Mouse (Mus musculus) layer of hippocampus, adult 18-20 months (tissue): Measurements from ENCODE around the gene Pagr1a. TPM values are rescaled to one million over a fixed set of nuclear protein-coding genes. Genes with fewer than 3 reads are reported as not detected.

Experiments
- microRNA-seq, 2 experiments: library from miRNA; unstranded; fragments of <30 nt; microRNA quantifications; one replicate each; pipeline ENCODE4 v1.2.0; 2021
- total RNA-seq, 2 experiments: library from RNA; stranded (reverse); gene quantifications; 2 replicates each; pipeline ENCODE4 v1.2.3; 2021

Gene Pagr1a
- total RNA-seq, 2 experiments from 2014 or later = 16.7 to 17.4 TPM

Small RNAs within 50 kb of the gene (microRNA-seq; reads per million reads assigned to microRNA genes)
- gene Gm44343 = 0 reads per million in 2 experiments

Other genes with a start within 250 kb of the Pagr1a start
- 100 to 1,000 TPM; 286 to 300 TPM for gene Ypel3, start 240.4 kb downstream of the Pagr1a start, total RNA-seq
- gene Tbx6, start 235.9 kb downstream of the Pagr1a start, total RNA-seq = under 1 TPM; 0.56 to 0.64 TPM
- gene Ppp4c, start 224.9 kb downstream of the Pagr1a start, total RNA-seq = 10 to 100 TPM; 48.9 to 54.5 TPM
- gene Fam57b, start 219.7 kb downstream of the Pagr1a start, total RNA-seq = 10 to 100 TPM; 62.4 to 68.1 TPM
- gene 4930451I11Rik, start 185.7 kb downstream of the Pagr1a start, total RNA-seq = not detected
- gene Doc2a, start 169.9 kb downstream of the Pagr1a start, total RNA-seq = 10 to 100 TPM; 15.8 to 18.5 TPM
- gene Hirip3, start 155.4 kb downstream of the Pagr1a start, total RNA-seq = 10 to 100 TPM; 25.8 to 30.9 TPM
- gene Ino80e, start 155.0 kb downstream of the Pagr1a start, total RNA-seq = 10 to 100 TPM; 48.4 to 55.6 TPM
- 100 to 1,000 TPM; 156 to 160 TPM for gene Taok2, start 132.6 kb downstream of the Pagr1a start, total RNA-seq
- gene Tmem219, start 94.4 kb downstream of the Pagr1a start, total RNA-seq = 10 to 100 TPM; 18.4 to 23.1 TPM
- 100 to 1,000 TPM; 192 to 198 TPM for gene Kctd13, start 88.5 kb downstream of the Pagr1a start, total RNA-seq
- 10 to 100 TPM; 33.3 to 33.7 TPM for gene Asphd1, start 67.8 kb downstream of the Pagr1a start, total RNA-seq
- 100 to 1,000 TPM; 475 to 503 TPM for gene Sez6l2, start 66.8 kb downstream of the Pagr1a start, total RNA-seq
- gene Cdipt, start 41.4 kb downstream of the Pagr1a start, total RNA-seq = 100 to 1,000 TPM; 164 to 166 TPM
- not detected for gene Cdiptos, start 41.3 kb downstream of the Pagr1a start, total RNA-seq
- 10 to 100 TPM in 1 of 2 experiments, 1 to 10 TPM in 1; 8.5 to 10.0 TPM for gene Mvp, start 2.7 kb downstream of the Pagr1a start, total RNA-seq
- gene Pagr1b, start 868 bp downstream of the Pagr1a start, total RNA-seq = not detected
- gene Gm42742, start 3.7 kb upstream of the Pagr1a start, total RNA-seq = 10 to 100 TPM; 61.2 to 65.1 TPM
- 100 to 1,000 TPM; 246 to 261 TPM for gene Prrt2, start 3.9 kb upstream of the Pagr1a start, total RNA-seq
- gene Maz, start 9.7 kb upstream of the Pagr1a start, total RNA-seq = 100 to 1,000 TPM; 238 to 241 TPM
- gene Kif22, start 25.1 kb upstream of the Pagr1a start, total RNA-seq = 1 to 10 TPM; 3.1 to 6.0 TPM
- gene Zg16, start 70.0 kb upstream of the Pagr1a start, total RNA-seq = not detected
- gene AI467606, start 74.0 kb upstream of the Pagr1a start, total RNA-seq = 1 to 10 TPM in 1 of 2 experiments, under 1 TPM in 1; 0.84 to 1.6 TPM
- under 1 TPM; 0.20 to 0.50 TPM for gene Qprt, start 104.9 kb upstream of the Pagr1a start, total RNA-seq
- under 1 TPM; 0.25 to 0.30 TPM for gene Spn, start 120.5 kb upstream of the Pagr1a start, total RNA-seq
- 100 to 1,000 TPM in 1 of 2 experiments, 10 to 100 TPM in 1; 87.8 to 105 TPM for gene Cd2bp2, start 178.7 kb upstream of the Pagr1a start, total RNA-seq
- gene Tbc1d10b, start 191.1 kb upstream of the Pagr1a start, total RNA-seq = 100 to 1,000 TPM in 1 of 2 experiments, 10 to 100 TPM in 1; 93.5 to 106 TPM
- 1 to 10 TPM; 1.7 to 2.2 TPM for gene Mylpf, start 191.5 kb upstream of the Pagr1a start, total RNA-seq
- 10 to 100 TPM; 22.4 TPM for gene Zfp553, start 215.7 kb upstream of the Pagr1a start, total RNA-seq
- 1 to 10 TPM; 5.9 to 7.9 TPM for gene Sept1, start 215.8 kb upstream of the Pagr1a start, total RNA-seq
- gene Zfp771, start 226.9 kb upstream of the Pagr1a start, total RNA-seq = 10 to 100 TPM; 62.6 to 66.0 TPM
- 10 to 100 TPM; 22.0 to 22.8 TPM for gene Dctpp1, start 243.4 kb upstream of the Pagr1a start, total RNA-seq